Mouse (Mus musculus): ENCODE results near the gene Farsb. TPM values are rescaled to one million over a fixed set of nuclear protein-coding genes. Genes with fewer than 3 reads are reported as not detected.

Farsb gene
- total and polyA plus RNA-seq, 3 experiments: 114 to 205 (median 180) TPM

DNA sequence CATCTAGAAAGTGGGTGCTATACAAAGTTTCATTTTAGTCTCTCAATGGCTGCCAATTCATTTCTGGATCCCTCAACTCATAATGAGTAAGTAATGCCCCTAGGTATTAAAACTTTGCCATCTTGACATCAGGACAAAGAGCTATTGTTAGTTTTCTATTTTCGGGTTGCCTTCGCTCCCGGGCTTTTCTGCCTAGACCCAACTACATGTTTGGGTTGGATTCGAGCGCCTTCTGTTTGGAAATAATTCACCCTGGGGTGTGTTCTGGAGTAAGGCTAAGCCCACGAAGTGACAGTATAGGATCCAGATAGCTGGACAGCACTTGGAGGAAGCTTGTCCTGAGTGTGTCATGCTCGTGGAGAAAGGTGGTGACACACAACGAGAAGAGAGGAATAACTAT lies 24.1 kb upstream of the Farsb start:
- dilution Hi-C loops (cut with MboI; ENCODE audit: extremely low pct_ligation_motif_present, extremely low pct_unique_long_range_greater_than_20kb, low sequenced_read_pairs): no loop called here

DNA sequence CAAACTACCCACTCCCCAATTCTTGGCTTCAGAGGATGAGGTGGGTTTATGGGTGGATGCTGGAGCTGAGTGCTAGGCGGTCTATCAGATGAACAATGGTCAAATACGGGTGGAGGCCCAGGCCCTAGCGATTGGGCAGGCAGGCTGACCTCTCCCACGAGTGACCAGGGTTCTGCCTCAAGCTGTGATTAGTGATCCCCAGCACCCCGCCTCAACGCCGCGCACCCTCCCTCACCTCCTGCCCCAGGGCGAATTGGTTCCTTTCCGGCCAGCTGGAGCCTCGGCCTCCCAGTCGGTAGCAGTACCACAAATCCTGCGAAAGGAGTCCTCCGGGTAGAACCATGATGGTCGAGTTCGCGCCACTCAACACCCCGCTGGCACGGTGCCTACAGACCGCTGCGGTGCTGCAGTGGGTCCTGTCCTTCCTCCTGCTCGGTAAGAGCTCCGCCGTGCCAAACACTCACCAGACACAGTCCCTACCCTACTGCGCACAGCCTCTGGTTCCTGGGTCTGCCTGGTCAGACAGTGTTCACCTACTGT lies 23.0 kb upstream of the Farsb start, which contains the start of gene BC035947:
Gene BC035947, minus strand, starts transcription at position 538 of the 540 bp plus-strand sequence.
- no peaks in the 10 kb centered on the region for H3K36me3 ChIP-seq (replicated peaks in 1 of 2; ENCODE audit: control insufficient read depth in 1 of 2, insufficient read depth in 1 of 2, low read length in 1 of 2)
- no peak within 1 kb of the TSS for H3K9ac ChIP-seq (ENCODE audit: insufficient read depth, low read depth)
- H3K79me2 ChIP-seq (replicated peaks; ENCODE audit: control insufficient read depth, extremely low read depth, insufficient read depth, poor library complexity, severe bottlenecking): no peaks in the 10 kb centered on the region
- no peak for DNase-seq (ENCODE audit: extremely low read depth)
- H3K4me1 ChIP-seq (ENCODE audit: control insufficient read depth in 1 of 2, insufficient read depth in 2 of 2): no peaks in the 10 kb centered on the region
- in situ Hi-C loops (cut with MboI; ENCODE audit: low pct_ligation_motif_present, low pct_unique_long_range_greater_than_20kb, low sequenced_read_pairs) (no loop called here), dilution Hi-C loops (cut with MboI; ENCODE audit: extremely low pct_ligation_motif_present, extremely low pct_unique_long_range_greater_than_20kb, low sequenced_read_pairs) (no loop called here)
- no peaks in the 10 kb centered on the region for H3K9me3 ChIP-seq (replicated peaks; ENCODE audit: low read length)
- TF ChIP-seq RAD21 (IDR thresholded peaks at IDR 0.05; ENCODE audit: low read depth, low read length): no peak
- TF ChIP-seq ZC3H11A (IDR thresholded peaks at IDR 0.05; ENCODE audit: low read depth, low read length): no peak
- no peak for TF ChIP-seq TCF12 (IDR thresholded peaks at IDR 0.05; ENCODE audit: low read depth, low read length)
- TF ChIP-seq JUN (IDR thresholded peaks at IDR 0.05; ENCODE audit: insufficient read depth, low read depth, low read length): no peak
- no peak for TF ChIP-seq POLR2AphosphoS2 (IDR thresholded peaks at IDR 0.05; ENCODE audit: low read depth, low read length)
- TF ChIP-seq ZMIZ1 (IDR thresholded peaks at IDR 0.05; ENCODE audit: low read depth, low read length): no peak
- TF ChIP-seq TBP (conservative IDR thresholded peaks at IDR 0.05; ENCODE audit: low read depth, low read length): no peak
- no peak for TF ChIP-seq NRF1 (IDR thresholded peaks at IDR 0.05; ENCODE audit: low read depth, low read length)
- TF ChIP-seq ETS1 (conservative IDR thresholded peaks at IDR 0.05; ENCODE audit: low read depth, low read length): no peak
- TF ChIP-seq E2F4 (IDR thresholded peaks at IDR 0.05; ENCODE audit: insufficient replicate concordance, low read depth, low read length): no peak
- TF ChIP-seq KAT2A (IDR thresholded peaks at IDR 0.05; ENCODE audit: insufficient replicate concordance, low read length): no peak
- TF ChIP-seq ELF1 (IDR thresholded peaks at IDR 0.05; ENCODE audit: low read depth, low read length): no peak
- no peak for TF ChIP-seq HCFC1 (IDR thresholded peaks at IDR 0.05; ENCODE audit: low read depth, low read length)
- TF ChIP-seq UBTF (IDR thresholded peaks at IDR 0.05; ENCODE audit: low read depth, low read length): no peak
- no peak for TF ChIP-seq USF2 (conservative IDR thresholded peaks at IDR 0.05; ENCODE audit: low read depth, low read length)
- TF ChIP-seq NELFE (IDR thresholded peaks at IDR 0.05; ENCODE audit: low read depth, low read length): no peak
- no peak within 1 kb of the TSS for H3K27ac ChIP-seq (ENCODE audit: insufficient read depth, low read depth)
- no peak within 1 kb of the TSS for H3K4me2 ChIP-seq (ENCODE audit: insufficient read depth, low read depth, poor library complexity, severe bottlenecking)
- H3K27me3 ChIP-seq (replicated peaks): peaks cover 12% of the 10 kb centered on the region
- H3K4me3 ChIP-seq (replicated peaks in 1 of 3; ENCODE audit: low read depth in 2 of 3, low read length in 2 of 3, poor library complexity in 1 of 3): no peak within 1 kb of the TSS

More for the DNA sequence above, 24.1 kb upstream of the Farsb start:
- H3K9ac ChIP-seq (ENCODE audit: insufficient read depth, low read depth): no peak overlapping the region
- no peaks in the 10 kb centered on the region for H3K79me2 ChIP-seq (replicated peaks; ENCODE audit: control insufficient read depth, extremely low read depth, insufficient read depth, poor library complexity, severe bottlenecking)
- H3K4me3 ChIP-seq (replicated peaks in 1 of 3; ENCODE audit: low read depth in 2 of 3, low read length in 2 of 3, poor library complexity in 1 of 3): no peak overlapping the region
- in situ Hi-C loops (cut with MboI; ENCODE audit: low pct_ligation_motif_present, low pct_unique_long_range_greater_than_20kb, low sequenced_read_pairs): no loop called here
- peaks cover 10% of the 10 kb centered on the region for H3K27me3 ChIP-seq (replicated peaks)
- no peaks in the 10 kb centered on the region for H3K36me3 ChIP-seq (replicated peaks in 1 of 2; ENCODE audit: control insufficient read depth in 1 of 2, insufficient read depth in 1 of 2, low read length in 1 of 2)
- no peak overlapping the region for H3K4me2 ChIP-seq (ENCODE audit: insufficient read depth, low read depth, poor library complexity, severe bottlenecking)
- TF ChIP-seq MAFK (IDR thresholded peaks at IDR 0.05; ENCODE audit: insufficient replicate concordance, low read length): no peak
- TF ChIP-seq ZKSCAN1 (IDR thresholded peaks at IDR 0.05; ENCODE audit: borderline replicate concordance, low read depth, low read length): no peak
- no peak for TF ChIP-seq ELF1 (IDR thresholded peaks at IDR 0.05; ENCODE audit: low read depth, low read length)
- TF ChIP-seq MEF2A (IDR thresholded peaks at IDR 0.05; ENCODE audit: borderline replicate concordance, low read depth, low read length): no peak
- TF ChIP-seq BHLHE40 (IDR thresholded peaks at IDR 0.05; ENCODE audit: low read depth, low read length): no peak
- TF ChIP-seq POLR2A (IDR thresholded peaks at IDR 0.05; ENCODE audit: low read depth, low read length): no peak
- TF ChIP-seq MAX (IDR thresholded peaks at IDR 0.05; ENCODE audit: low read length): no peak
- no peak for TF ChIP-seq IRF4 (IDR thresholded peaks at IDR 0.05; ENCODE audit: low read depth, low read length)
- TF ChIP-seq MYC (IDR thresholded peaks at IDR 0.05; ENCODE audit: low read depth, low read length): no peak
- TF ChIP-seq RAD21 (IDR thresholded peaks at IDR 0.05; ENCODE audit: low read depth, low read length): no peak
- no peak for TF ChIP-seq ZNF384 (IDR thresholded peaks at IDR 0.05; ENCODE audit: low read depth, low read length)
- no peak overlapping the region for H3K27ac ChIP-seq (ENCODE audit: insufficient read depth, low read depth)
- H3K4me1 ChIP-seq (ENCODE audit: control insufficient read depth in 1 of 2, insufficient read depth in 2 of 2): no peaks in the 10 kb centered on the region
- H3K9me3 ChIP-seq (replicated peaks; ENCODE audit: low read length): no peaks in the 10 kb centered on the region
- DNase-seq (ENCODE audit: extremely low read depth): no peak
